Mouse (Mus musculus): ENCODE results near the gene Ndufs3. TPM values are rescaled to one million over a fixed set of nuclear protein-coding genes. Genes with fewer than 3 reads are reported as not detected.

Gene Ndufs3
- 216 TPM for polyA plus RNA-seq (2021)

- ChIA-PET CTCF (interaction anchor here (1.2 kb wide), 1 partner anchor 10 kb away, joined by 5 read pairs; no protein-coding TSS in a partner anchor), POLR2A (interaction anchor here (0.7 to 1.0 kb wide), 3 partner anchors 10 to 34 kb away, joined by 3 to 5 read pairs (median 3); no protein-coding TSS in a partner anchor)
- in situ Hi-C loops (cut with MboI; ENCODE audit: low pct_unique_long_range_greater_than_20kb), result no loop called here
- no peak for TF ChIP-seq CTCF (IDR thresholded peaks at IDR 0.05)
- no peak for DNase-seq (ENCODE audit: low read depth, low spot score)
- H3K27me3 ChIP-seq, result no peaks in the 10 kb centered on the region
- peak; percentile 74 for ATAC-seq
These were observed at the start of gene Ndufs3, which contains the start of gene Kbtbd4 for GRCm38 (mm10) chr2:90904076-90904855. TSS of gene Ndufs3 (minus strand) at chr2:90904827. TSS of gene Kbtbd4 (plus strand) at chr2:90904740.

GRCm38 (mm10) chr2:90953461-90953860, 48.8 kb upstream of the Ndufs3 start:
- ChIA-PET CTCF (no interaction called here), POLR2A (no interaction called here)
- no peaks in the 10 kb centered on the region for H3K27me3 ChIP-seq
- DNase-seq (ENCODE audit: low read depth, low spot score), result no peak
- TF ChIP-seq CTCF (IDR thresholded peaks at IDR 0.05), result no peak
- ATAC-seq, result no peak
- in situ Hi-C loops (cut with MboI; ENCODE audit: low pct_unique_long_range_greater_than_20kb), result no loop called here

- no peak for DNase-seq (ENCODE audit: low read depth, low spot score)
- in situ Hi-C loops (cut with MboI; ENCODE audit: low pct_unique_long_range_greater_than_20kb), result no loop called here
- ChIA-PET POLR2A (interaction anchor here (0.7 kb wide), 1 partner anchor 136 kb away, joined by 4 read pairs; no protein-coding TSS in a partner anchor), CTCF (interaction anchor here (1.0 to 2.3 kb wide), 4 partner anchors 10 to 84 kb away, joined by 3 to 5 read pairs (median 4); partner anchors contain the start of gene Celf1)
- no peak for ATAC-seq
- no peak for TF ChIP-seq CTCF (IDR thresholded peaks at IDR 0.05)
- H3K27me3 ChIP-seq, result no peaks in the 10 kb centered on the region
These were observed 46.1 kb upstream of the Ndufs3 start for GRCm38 (mm10) chr2:90950582-90951194.

GRCm38 (mm10) chr2:90950149-90950548, 45.5 kb upstream of the Ndufs3 start:
- in situ Hi-C loops (cut with MboI; ENCODE audit: low pct_unique_long_range_greater_than_20kb), result no loop called here
- no peaks in the 10 kb centered on the region for H3K27me3 ChIP-seq
- no peak for ATAC-seq
- no peak for TF ChIP-seq CTCF (IDR thresholded peaks at IDR 0.05)
- POLR2A ChIA-PET, result no interaction called here
- no peak for DNase-seq (ENCODE audit: low read depth, low spot score)
- CTCF ChIA-PET, result interaction anchor here (1.0 to 1.7 kb wide), 3 partner anchors 9 to 83 kb away, joined by 4 to 6 read pairs (median 5); no protein-coding TSS in a partner anchor

- ATAC-seq (no peak), DNase-seq (ENCODE audit: low read depth, low spot score) (no peak)
- no peaks in the 10 kb centered on the region for H3K27me3 ChIP-seq
- in situ Hi-C loops (cut with MboI; ENCODE audit: low pct_unique_long_range_greater_than_20kb), result no loop called here
- CTCF ChIA-PET, result interaction anchor here (1.4 kb wide), 1 partner anchor 8 kb away, joined by 5 read pairs; no protein-coding TSS in a partner anchor
- no peak for TF ChIP-seq CTCF (IDR thresholded peaks at IDR 0.05)
- POLR2A ChIA-PET, result interaction anchor here (0.7 kb wide), 1 partner anchor 17 kb away, joined by 3 read pairs; no protein-coding TSS in a partner anchor
These were observed 37.1 kb upstream of the Ndufs3 start for GRCm38 (mm10) chr2:90941744-90942143.

- CTCF ChIA-PET, result interaction anchor here (0.8 to 2.5 kb wide), 9 partner anchors 9 to 75 kb away, joined by 3 to 9 read pairs (median 3); no protein-coding TSS in a partner anchor
- in situ Hi-C loops (cut with MboI; ENCODE audit: low pct_unique_long_range_greater_than_20kb), result no loop called here
These were observed 35.9 kb upstream of the Ndufs3 start, which contains the start of gene Celf1 for GRCm38 (mm10) chr2:90940233-90941229. TSS of gene Celf1 (plus strand) at chr2:90940382.

GRCm38 (mm10) chr2:90939750-90940149, 35.1 kb upstream of the Ndufs3 start:
- no peak for DNase-seq (ENCODE audit: low read depth, low spot score)
- ATAC-seq, result no peak
- ChIA-PET CTCF (interaction anchor here (0.8 to 2.5 kb wide), 9 partner anchors 9 to 74 kb away, joined by 3 to 9 read pairs (median 3); no protein-coding TSS in a partner anchor), POLR2A (no interaction called here)
- no peaks in the 10 kb centered on the region for H3K27me3 ChIP-seq
- TF ChIP-seq CTCF (IDR thresholded peaks at IDR 0.05), result no peak
- in situ Hi-C loops (cut with MboI; ENCODE audit: low pct_unique_long_range_greater_than_20kb), result no loop called here

More at GRCm38 (mm10) chr2:90940233-90941229, 35.9 kb upstream of the Ndufs3 start, which contains the start of gene Celf1:
- DNase-seq (ENCODE audit: low read depth, low spot score) (no peak), ATAC-seq (peak; percentile 88)
- peak; percentile 94 for TF ChIP-seq CTCF (IDR thresholded peaks at IDR 0.05)
- no peaks in the 10 kb centered on the region for H3K27me3 ChIP-seq
- POLR2A ChIA-PET, result interaction anchor here (0.6 kb wide), 1 partner anchor 81 kb away, joined by 3 read pairs; no protein-coding TSS in a partner anchor

GRCm38 (mm10) chr2:90938362-90938761, 33.7 kb upstream of the Ndufs3 start:
- ChIA-PET CTCF (interaction anchor here (1.3 kb wide), 1 partner anchor 71 kb away, joined by 4 read pairs; no protein-coding TSS in a partner anchor), POLR2A (interaction anchor here (0.6 kb wide), 1 partner anchor 91 kb away, joined by 3 read pairs; no protein-coding TSS in a partner anchor)
- ATAC-seq, result no peak
- no peaks in the 10 kb centered on the region for H3K27me3 ChIP-seq
- no peak for DNase-seq (ENCODE audit: low read depth, low spot score)
- in situ Hi-C loops (cut with MboI; ENCODE audit: low pct_unique_long_range_greater_than_20kb), result no loop called here
- no peak for TF ChIP-seq CTCF (IDR thresholded peaks at IDR 0.05)

- ATAC-seq, result no peak
- DNase-seq (ENCODE audit: low read depth, low spot score), result no peak
- H3K27me3 ChIP-seq, result no peaks in the 10 kb centered on the region
- POLR2A ChIA-PET, result no interaction called here
- in situ Hi-C loops (cut with MboI; ENCODE audit: low pct_unique_long_range_greater_than_20kb), result no loop called here
- no peak for TF ChIP-seq CTCF (IDR thresholded peaks at IDR 0.05)
- CTCF ChIA-PET, result no interaction called here
These were observed 27.6 kb upstream of the Ndufs3 start for GRCm38 (mm10) chr2:90932273-90932672.
